Mouse (Mus musculus) ZHBTc4 (cell line): Measurements from ENCODE around the gene Mfsd2b.

ENCODE experiments used
- DNase-seq: peaks from one replicate; pipeline ENCODE4 v3.0.0-alpha.2; 2011; ENCODE audit warnings: low read depth, low spot score

The Mfsd2b gene

GRCm38 (mm10) chr12:4813636-4814035, 60.5 kb downstream of the Mfsd2b start:
- no peak for DNase-seq
